Mouse (Mus musculus) megakaryocyte, adult 5-6 weeks (primary cell): ENCODE results near the gene Pax5. TPM values are rescaled to one million over a fixed set of nuclear protein-coding genes. Genes with fewer than 3 reads are reported as not detected.
"Not testable (repeated sequence)": the region's sequence is repeated elsewhere in the genome, so short reads cannot be mapped to it uniquely, and the experiment has no call there.

Experiments used
- ATAC-seq: 2 replicates; pipeline ENCODE4 v1.8.0; 2016; ENCODE audit warnings: mild to moderate bottlenecking, inconsistent platforms; ENCODE audit not compliant: poor library complexity, severe bottlenecking
- total RNA-seq, 2 experiments: library from RNA; stranded (forward) in 1 of 2; stranded (reverse) in 1 of 2; fragments of 153-499, 151-499 nt in 1 of 2; fragments of 221-1000, 200-1000 nt in 1 of 2; gene quantifications; 2 replicates each; pipeline versions ENCODE4 v1.2.3 to v1.2.4; 2015 to 2017

Gene Pax5
- total RNA-seq (2015), result 0.04 and 0.07 TPM in 2 replicates
- not detected in 2 replicates for total RNA-seq (2017)

DNA sequence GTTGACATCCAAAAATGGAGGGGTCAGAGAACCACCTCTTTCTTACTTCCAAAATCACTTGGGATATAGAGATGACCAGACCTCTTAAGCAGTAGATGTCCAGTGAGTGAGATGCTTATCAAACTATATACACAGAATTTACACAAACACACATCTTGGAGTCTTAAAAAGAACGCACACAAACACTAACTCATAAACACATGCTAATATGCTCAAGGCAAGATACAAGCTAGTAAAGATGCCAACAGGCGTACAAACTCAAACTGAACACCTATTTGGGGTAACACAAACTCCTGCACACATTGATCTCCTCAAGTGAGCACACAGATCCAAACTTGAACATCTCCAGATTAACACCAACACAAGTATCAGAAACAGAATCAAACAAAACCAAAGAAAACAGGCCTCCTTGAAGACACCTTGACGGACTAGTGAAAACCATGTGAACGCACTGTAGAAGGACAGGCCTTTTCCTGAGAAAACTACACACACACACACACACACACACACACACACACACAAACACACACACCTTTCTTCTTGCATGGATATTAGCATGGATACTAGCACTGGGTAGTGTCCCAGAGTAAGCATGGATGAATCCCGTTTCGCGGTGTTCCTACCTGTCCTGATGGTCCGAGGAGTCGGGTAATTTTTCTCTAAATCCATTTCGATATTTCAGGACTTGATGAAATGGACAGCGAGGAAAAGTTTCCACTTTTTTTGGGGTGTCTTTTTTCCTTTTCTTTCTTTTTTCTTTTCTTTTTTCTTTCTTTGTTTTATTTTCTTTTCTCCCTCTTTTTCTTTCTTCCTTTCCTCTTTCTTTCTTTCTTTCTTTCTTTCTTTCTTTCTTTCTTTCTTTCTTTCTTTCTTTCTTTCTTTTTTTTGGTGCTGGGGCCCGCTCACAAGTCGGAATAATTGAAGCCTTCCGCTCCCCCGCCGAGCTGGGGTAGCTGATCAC, at the start of gene Pax5:
TSS of gene Pax5 (minus strand) at position 748 of the 961 bp plus-strand sequence.
- no peak for ATAC-seq

DNA sequence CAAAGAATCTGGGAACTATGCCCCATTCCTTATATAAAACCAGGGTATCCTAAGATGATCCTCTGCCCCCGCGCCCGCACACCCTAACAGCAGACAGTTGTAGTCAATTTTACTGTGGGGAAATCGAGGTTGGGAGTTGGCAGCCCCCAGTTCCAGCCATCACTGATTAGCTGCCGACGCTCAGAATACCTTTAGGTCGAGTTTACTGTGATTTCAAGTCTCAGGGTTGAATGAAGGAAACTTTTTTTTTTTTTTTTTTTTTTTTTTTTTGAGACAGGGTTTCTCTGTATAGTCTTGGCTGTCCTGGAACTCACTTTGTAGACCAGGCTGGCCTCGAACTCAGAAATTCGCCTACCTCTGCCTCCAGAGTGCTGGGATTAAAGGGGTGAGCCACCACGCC, 46.8 kb upstream of the Pax5 start:
- not testable (repeated sequence) for ATAC-seq

DNA sequence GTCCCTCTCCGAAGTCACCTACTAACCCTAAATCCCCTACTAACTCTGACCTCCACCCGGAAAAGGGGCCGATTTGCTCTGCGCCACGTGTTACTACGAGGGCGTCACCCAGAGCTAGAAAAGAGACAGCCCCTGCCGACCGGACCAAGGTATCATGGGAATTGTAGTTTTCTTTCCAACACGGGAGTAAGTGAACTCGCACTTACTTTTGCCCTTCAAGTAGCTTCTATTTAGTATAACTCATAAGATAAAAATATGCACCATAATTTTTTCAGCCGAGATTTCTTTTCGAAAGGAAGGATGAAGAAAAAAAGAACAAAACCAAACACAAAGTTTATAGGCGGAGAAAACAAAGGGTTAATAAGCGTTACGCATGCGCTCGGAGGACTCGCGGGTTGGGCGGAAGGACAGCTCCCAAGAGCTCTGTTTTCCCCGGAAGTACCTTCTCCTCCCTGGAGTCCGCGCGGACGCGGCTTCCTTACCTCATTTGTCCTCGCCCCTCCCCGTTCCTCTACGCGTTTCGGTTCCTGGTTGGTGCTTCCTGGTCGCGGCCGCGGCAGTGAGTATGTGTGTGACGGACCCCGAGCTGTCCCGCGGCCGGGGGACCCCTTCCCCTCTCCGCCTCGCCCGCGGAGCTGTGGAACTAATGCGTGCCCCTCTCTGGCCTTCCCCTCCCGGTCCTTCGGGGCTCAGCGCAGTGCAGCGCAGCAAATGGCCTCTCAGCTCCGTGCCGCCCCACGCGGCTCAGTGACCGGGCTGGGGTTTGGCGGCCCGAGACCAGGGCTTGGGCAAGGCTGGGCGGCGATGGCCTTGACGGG, 46.1 kb upstream of the Pax5 start:
- peak; percentile 93 for ATAC-seq

DNA sequence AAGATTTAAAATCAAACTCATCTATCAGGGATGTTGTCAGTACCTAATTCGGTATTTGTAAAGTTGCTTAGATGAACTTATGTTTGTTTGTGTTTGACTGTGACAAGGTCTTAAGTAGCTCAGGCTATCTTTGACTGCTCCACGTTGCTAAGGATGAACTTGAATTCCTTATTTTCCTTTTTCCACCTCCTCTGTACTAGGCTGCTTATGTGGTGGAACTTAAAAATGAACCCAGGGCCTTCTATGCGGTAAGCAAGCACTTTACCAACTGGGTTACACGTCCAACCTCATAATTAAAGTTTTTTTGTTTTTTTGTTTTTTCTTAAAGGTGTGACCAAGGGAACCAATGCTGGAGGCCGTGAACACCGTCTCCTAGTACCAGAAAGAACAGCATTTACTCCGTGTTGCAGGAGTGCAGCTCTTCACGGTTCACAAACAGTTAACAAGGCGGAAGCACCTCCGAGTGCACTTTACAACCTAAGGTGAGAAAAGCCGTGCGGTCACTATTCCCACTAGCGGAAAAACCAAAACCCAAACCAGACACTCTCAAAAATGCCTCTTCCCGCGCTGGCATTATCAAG, 45.4 kb upstream of the Pax5 start, which contains the start of gene Zcchc7:
TSS of gene Zcchc7 (plus strand) at position 325 of the 581 bp plus-strand sequence.
- peak; percentile 34 for ATAC-seq

DNA sequence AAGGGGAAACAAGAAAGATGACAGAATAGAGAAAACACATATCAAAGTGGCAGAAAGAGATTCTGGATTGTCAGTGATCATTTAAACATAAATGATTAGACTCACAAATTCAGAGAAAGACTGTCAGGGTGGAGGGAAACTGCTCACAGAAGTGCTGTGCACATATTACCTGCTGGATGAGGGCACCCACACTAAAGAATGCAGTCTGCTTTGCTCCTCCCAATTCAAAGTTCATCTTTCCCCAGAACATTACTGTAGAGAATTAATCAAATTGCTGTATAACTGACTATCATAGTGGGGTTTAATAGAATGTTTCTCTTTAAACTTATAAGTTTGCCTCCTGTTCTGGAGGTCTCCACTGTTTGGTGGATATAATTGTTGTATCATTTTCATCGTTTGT, 30.2 kb upstream of the Pax5 start:
- no peak for ATAC-seq

- no peak for ATAC-seq
Observed at GRCm38 (mm10) chr4:44721237-44721636, 10.9 kb upstream of the Pax5 start.

DNA sequence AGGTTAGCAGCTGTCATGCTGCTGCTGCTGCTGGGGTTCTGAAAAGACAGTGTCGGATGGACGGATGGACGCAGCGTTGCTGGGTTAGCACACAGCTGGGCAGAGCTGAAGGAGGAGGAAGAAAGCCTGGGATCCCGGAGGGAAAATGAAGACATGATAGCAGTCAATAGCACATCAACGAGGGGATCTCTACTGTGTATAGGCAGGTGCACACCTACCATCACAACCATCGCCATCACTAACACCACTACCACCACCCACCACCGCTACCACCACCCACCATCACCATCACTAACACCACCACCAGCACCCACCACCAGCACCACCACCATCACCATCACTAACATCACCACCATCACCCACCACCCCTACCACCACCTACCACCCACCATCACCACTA, 9.8 kb upstream of the Pax5 start:
- no peak for ATAC-seq

GRCm38 (mm10) chr4:44717676-44718075, 7.4 kb upstream of the Pax5 start:
- no peak for ATAC-seq

DNA sequence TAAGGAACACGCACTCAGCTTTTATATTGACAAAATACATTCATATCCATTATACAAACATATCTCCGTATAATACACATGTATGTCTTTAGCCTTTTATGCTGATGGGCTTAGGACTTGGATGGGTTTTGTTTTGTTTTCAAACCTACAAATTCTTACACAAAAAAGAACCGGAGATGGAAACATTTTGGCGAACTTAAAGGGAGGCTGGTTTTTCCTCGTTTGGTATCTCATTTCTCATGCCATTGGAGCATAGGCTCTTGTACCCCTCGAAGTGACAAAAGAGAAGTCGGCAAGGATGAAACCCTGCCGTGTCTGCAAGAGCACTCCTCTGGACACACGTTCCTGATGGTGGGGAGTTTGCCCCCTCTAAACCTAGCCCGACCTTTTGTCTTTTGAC, 6.1 kb upstream of the Pax5 start:
- no peak for ATAC-seq

- no peak for ATAC-seq
Observed at GRCm38 (mm10) chr4:44715621-44716160, 5.4 kb upstream of the Pax5 start.

DNA sequence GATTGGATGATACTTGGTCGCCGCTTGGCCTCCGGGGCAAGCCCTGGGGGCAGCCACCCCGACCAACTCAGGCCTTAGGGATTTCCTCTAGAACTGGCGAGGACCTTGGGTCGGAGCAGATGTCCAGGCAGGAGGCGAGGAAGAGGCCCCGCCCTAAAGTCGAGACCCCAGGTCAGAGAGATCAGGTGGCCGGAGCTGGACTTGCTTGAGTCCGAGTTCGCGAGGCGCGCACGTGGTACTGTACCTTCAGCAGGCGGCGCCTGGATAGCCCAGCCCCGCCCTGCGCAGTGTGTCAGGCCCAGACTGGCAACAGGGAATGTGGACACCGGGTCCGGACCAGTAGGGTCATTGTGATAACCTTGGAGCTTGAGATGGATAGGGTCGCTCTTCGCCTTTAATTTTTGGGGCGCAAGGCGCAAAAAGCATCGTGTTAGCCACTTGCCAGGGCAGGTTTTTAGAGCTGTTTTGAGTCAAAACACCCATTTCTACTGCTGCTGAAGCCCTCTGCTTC, 3.9 kb upstream of the Pax5 start:
- ATAC-seq, result no peak

GRCm38 (mm10) chr4:44713554-44714051, 3.3 kb upstream of the Pax5 start:
- ATAC-seq, result no peak

DNA sequence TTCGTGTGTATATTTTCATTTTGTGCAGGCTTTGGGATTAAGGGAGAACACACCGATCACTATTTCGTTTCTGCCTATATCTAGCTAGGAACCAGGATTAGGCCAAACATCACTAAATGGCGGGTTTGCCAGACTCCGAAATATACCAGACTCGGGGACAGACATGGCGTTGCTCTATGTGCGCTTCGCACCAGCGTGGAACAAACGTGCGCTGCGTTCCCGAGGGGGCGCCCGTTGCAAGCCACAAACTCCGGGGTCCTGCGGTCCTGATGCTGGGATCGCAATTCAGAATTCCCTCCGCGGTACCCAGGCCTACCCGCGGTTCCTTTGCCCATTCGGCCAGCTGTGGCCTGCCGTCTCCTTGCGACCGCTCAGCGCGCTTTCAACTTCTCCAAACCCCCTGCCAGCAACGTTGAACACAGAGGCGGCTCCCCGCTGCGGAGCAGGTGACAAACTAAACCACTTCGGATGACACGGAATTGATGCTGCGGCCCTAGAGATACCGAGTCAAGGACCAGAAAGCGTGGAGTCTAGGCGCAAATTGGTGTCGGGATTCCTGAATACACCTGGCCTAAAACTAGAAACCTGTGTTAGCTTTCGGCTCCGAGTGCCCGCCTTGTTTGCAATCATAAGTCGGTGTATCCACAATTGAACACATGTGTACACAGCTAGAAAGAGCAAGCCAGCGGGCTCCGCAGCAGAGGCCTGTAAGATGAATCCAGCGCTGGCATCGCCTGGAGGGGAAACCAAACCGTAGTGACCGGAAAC, 2.7 kb upstream of the Pax5 start:
- ATAC-seq, result no peak

GRCm38 (mm10) chr4:44712051-44712700, 1.9 kb upstream of the Pax5 start:
- ATAC-seq, result no peak

GRCm38 (mm10) chr4:44711136-44711900, 1.0 kb upstream of the Pax5 start:
- ATAC-seq, result no peak

- no peak for ATAC-seq
Observed at GRCm38 (mm10) chr4:44710701-44711097, 412 bp upstream of the Pax5 start.

DNA sequence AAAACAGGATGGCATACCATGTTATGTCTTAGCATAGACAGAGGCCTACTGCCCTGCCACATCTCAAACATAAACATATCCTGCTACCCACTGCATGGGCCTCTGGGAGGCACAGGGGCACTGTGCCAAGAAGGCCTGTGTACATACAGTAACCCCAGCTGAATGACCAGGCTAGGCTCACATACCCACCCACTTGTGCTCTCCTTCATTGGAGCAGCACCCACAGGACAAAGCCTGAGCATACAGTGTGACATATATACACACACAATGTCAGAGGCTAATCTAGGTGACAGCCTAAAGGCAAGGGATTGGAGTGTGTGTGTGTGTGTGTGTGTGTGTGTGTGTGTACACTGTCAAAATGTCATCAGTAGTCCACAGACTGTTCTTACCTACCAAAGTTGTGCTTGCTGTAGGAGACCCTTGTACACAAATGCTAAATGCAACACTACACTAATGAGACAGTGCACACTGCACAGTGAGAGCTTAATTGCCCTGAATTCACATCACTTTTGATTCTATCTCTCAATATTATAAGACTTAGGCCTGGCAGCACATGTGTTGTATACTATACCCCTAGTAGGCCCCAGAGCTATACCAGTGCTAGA, 1.1 kb downstream of the Pax5 start:
- ATAC-seq, result no peak

DNA sequence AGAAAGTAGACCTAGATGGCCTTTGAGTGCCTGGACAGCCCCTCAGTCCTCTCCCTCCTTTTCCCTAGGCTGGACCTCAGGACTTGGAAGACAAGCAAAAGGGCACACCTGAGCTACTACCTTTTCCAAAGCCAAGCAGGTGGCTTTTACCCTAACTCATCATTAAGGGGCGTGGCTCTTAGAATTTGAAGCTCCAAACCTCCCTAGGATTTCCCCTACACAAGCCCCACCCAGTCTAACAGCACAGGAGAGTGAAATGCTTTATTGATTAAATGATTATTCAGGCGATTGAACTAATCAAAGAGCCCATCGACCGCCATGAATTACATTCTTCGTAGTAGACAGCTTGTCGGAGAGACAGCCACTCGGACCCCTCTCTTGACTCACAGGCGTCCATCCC, 2.0 kb downstream of the Pax5 start:
- no peak for ATAC-seq
